Mouse (Mus musculus) left cerebral cortex, adult 9 months (tissue): ENCODE results near the gene Uap1l1.

ENCODE experiments used
- DNase-seq, 2 experiments: peaks; one replicate each; pipeline ENCODE4 v3.0.0; 2022; ENCODE audit warnings: low spot score in 2 of 2

The Uap1l1 gene

GRCm38 (mm10) chr2:25371764-25372643 lies 6.5 kb upstream of the Uap1l1 start, which contains the start of gene Sapcd2:
Gene Sapcd2, plus strand, starts transcription at chr2:25372321.
- DNase-seq: peak; percentile 59 to 91

- DNase-seq: no peak
Observed at GRCm38 (mm10) chr2:25369996-25370395, 4.5 kb upstream of the Uap1l1 start.

GRCm38 (mm10) chr2:25364761-25365090 lies 756 bp downstream of the Uap1l1 start:
- no peak for DNase-seq

DNA sequence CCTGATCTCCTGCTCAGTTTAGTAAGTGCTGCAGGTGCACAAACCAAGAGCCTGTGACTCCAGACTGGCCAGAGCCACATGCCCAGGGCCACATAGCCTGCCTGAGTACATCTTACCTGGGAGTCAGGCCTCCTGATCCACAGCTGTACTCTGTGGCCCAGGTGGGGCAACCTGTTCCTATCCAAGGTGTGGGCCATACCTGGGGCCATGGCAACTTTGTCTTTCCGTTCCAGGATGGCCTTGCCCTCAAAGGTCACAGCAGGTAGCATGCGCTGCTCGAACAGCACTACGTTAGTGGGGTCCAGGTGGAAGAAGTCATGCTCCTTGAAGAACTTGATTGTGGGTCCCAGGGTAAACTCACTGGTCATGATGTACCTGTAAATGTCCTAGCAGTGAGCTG lies 1.2 kb downstream of the Uap1l1 start:
- no peak for DNase-seq

DNA sequence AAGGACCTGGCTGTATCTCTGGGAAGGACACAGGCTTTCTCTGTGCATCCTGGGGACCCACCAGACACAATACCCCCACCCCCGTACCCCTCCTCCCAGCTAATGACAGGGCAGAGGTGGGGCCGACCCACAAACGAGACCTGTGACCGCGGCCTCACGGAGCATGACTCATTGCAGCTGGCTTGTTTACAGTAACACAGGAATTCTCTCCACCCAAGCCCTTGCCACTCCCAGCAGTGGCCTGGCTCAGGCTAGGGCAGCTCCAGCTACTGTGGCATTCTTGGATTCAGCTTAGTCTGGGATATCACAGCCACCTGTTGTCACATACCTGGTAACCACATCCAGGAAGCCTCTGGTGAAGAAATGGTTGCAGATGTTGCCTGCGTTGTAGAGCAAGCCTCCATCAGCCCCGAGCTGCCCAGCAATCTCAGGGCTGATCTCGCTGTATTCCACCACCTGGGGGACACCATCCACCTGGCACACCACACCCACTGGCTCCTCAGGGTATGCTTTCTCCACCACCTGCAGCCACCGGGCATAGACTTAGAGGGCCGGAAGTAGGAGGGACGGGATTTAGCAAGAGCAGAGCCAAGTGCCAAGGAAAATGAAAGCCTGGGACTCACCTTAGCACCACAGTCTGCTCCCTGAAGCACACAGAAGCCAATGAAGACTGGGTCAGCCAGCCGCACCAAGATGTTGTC lies 1.9 kb downstream of the Uap1l1 start:
- no peak for DNase-seq

DNA sequence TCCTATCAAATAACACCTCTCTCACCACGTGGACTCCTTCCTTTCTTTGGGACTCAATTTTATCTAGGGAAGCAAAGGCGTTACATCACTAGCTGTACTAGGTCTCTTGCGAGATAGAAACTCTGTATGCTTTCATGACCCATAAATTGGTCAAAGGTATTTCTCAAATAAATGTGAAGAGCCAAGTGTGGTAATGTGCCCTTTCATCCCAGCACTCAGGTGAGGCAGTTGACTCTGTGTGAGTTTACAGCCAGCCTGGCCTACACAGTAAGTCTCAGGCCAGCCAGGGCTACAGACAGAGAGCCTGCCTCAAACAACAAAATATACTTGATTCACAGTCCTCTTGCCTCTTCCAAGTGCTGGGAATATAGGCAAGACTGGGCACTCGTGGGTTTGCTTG lies 5.6 kb downstream of the Uap1l1 start:
- no peak for DNase-seq

DNA sequence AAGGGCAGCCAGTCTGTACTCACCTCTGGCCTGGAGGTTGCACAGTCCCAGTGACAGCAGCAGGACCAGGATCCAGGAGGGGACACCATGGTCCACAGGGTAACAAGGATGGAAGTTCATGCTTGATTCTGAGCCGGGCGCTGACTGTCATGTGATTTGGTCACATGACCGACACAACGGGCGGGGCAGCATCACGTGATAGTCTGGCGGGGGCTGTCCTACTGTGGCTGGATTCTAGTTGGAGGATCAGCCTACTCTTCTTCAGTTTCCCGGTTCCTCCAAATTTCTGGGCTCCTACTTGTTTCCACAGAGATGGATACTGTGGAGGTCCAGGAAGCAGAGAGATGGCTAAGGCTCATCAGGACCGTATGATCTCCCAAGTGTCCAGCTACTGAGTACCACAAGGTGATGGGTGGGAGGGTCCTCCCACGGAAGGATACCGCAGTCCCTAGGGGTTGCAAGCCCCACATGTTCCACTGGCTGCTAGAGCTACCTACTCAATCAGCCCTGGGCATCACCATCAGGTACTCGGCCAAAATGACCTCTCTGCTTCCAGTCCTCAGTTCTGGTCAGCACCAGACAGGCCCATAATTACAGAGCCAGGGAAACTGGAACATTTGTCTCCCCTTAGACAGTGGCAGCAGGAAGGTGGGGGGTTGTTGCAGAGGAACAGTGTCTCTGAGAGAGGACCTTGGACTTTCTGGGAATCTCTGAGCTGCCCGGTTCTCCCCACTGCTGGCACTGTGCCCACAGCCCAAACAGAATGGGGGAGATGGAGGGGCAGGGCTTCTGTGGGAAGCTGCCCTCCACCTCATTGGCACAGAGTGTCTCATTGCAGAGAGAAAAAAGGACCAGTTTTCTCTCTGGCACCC lies 9.0 kb downstream of the Uap1l1 start, which contains the start of gene Dpp7:
TSS of gene Dpp7 (minus strand) at position 152 of the 872 bp plus-strand sequence.
- peak; percentile 67 to 86 for DNase-seq

GRCm38 (mm10) chr2:25355419-25356066 lies 9.9 kb downstream of the Uap1l1 start:
- DNase-seq: no peak

DNA sequence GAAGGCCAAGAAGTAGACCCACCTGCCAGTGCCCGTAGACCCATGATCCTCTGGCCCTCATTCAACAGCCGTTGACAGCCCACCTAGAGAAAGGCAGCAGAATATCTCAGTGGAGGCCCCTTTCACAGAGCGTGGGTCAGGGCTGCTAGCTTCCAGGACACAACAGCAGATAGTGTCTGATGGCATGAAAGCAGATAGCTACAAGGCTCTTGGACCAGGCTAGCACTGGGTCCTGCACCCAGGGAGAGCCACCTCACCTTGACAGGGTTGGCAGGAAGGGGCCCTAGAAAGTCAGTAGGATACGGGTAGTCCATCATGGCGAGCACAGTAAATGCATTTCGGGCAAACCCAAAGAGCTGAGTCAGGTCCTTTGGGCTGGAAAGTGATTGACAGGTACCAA lies 11.3 kb downstream of the Uap1l1 start:
- DNase-seq: no peak

DNA sequence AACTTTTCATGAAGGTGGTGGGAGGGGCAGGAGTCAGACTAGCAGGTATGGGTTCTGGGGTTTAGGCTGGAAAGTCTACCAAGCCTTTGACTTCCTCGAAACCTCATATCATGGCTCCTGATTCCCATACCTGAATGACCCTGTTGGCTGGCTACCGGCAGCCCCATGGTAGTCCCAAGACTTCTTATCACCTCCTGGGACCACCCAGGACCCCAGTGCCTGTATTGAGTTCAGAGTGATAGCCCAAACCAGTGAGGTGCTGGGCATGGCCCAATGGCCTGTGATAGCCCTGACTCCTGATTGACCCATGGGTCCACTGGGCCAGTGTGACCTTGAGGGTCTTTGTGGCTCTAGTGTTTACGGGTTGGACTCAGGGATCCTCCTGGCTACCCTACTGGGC lies 14.8 kb downstream of the Uap1l1 start:
- no peak for DNase-seq

DNA sequence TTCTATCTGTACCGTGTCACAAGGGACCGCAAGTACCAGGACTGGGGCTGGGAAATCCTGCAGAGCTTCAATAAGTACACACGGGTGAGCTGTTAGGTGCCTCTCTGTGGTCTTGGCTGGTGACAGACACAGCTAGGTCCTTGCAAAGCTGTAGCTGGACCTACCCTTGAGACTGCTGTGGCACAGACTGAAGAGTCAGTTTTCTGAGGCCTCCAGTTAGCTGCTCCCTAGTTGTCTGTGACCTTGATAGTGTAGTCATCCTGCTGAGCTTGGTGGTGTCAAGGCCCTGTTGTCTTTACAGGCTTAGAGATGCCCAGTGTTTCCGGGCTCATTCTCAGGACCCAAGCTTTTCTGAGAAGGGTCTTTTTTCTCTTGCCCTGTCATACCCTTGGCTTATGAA lies 16.0 kb downstream of the Uap1l1 start:
- no peak for DNase-seq

DNA sequence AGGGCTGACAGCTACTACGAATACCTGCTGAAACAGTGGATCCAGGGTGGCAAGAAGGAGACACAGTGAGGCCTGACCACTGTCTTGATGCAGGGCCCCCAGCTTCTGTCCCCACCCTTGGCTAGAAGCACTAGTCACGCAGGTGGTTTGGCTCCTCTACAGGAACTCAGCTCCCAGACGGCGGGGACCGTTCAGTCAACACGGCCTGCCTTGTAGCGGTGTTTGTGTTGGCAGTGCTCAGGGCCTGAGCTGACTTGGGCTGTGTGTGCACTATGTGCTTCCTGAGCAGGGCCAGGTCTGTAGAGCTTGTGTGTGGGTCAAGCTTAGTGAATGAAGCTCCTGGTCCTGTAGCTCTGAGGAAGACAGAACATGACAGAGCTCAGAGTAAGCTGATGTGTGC lies 17.3 kb downstream of the Uap1l1 start:
- DNase-seq: no peak

DNA sequence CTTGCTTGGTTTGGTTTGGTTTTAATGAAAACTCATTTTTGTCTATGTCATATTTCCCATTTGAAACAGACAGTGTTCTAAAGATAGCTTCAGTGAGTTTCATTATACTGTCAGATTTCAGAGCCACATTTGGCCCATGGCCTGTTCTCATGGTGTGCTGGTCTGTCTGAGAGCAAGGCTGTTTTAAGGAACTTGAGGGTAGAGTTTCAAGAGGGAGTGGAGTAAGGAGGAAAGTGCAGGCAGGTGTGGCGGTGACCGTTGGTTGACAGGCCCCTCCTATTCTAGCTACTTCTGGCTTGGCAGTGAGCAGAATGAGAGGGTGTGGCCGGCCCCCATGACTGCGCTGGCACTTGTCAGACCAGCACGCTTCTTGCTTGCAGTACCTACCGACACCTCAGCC lies 27.2 kb downstream of the Uap1l1 start:
- DNase-seq: no peak

- no peak for DNase-seq
Observed at GRCm38 (mm10) chr2:25333569-25333968, 31.9 kb downstream of the Uap1l1 start.

GRCm38 (mm10) chr2:25332286-25333160 lies 33.0 kb downstream of the Uap1l1 start, which contains the start of gene Man1b1:
Gene Man1b1, plus strand, starts transcription at chr2:25332338.
- peak; percentile 97 to 99 for DNase-seq

- DNase-seq: no peak
Observed at GRCm38 (mm10) chr2:25331470-25331869, 34.0 kb downstream of the Uap1l1 start.

DNA sequence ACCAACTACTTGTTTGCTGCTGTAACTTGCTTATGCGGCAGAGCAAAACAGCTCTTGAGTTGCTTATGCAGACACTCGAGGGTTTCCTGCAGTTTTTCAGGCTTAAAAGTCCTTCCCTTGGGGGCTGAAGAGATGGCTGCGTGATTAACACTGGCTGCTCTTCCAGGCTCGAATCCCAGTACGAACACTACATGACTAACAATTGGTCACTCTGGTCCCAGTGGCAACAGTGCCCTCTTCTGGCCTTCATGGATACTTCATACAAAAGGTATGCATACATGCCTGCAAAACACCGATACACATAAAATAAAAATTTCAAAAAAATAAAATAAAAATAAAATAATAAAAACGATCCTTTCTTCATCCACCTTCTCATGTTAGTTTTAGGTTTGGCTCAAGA lies 37.0 kb downstream of the Uap1l1 start:
- DNase-seq: no peak

GRCm38 (mm10) chr2:25326036-25326435 lies 39.4 kb downstream of the Uap1l1 start:
- no peak for DNase-seq

GRCm38 (mm10) chr2:25320084-25320483 lies 45.4 kb downstream of the Uap1l1 start:
- DNase-seq: no peak

DNA sequence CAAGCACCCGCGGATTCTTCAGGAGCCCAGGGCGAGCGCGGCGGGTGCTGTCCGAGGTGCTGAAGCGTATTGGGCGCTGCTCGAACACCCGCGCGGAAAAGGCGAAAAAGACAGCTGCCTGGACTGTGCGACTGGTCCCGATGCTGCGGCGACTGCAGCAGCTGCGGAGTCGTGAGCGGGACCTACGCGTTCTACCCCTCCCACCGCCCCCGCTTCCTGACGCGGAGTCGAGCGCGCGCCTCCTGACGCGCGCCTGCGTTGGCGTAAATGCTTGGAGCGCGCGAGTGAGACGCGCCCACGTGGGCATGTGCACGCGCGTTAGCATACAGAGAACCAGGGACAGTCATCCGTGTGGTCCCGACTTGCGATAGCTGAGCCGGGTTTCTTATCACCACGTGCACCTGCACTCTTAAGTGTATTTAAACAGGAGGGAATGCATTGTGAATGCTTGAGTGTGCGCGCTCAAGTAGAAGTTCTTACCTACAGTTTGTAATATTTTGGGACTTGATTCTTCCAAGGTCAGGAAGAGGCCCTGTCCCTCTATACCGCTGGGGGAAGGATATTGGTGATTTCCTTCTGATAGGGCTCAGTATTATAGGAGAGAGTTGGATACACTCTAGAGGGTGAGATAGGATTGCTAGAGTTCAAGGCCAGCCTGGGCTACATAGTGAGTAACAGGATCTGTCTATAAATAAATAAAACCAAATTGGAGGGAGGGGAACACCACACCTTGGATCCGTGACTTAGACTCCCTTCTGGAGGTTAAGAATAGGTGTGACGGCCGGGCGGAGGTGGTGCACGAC lies 46.3 kb downstream of the Uap1l1 start, which contains the start of gene Grin1:
TSS of gene Grin1 (minus strand) at position 217 of the 803 bp plus-strand sequence.
- DNase-seq: peak; percentile 80 to 92
